Mouse (Mus musculus) kidney, adult 8-10 months (tissue): ENCODE measurements around the gene Rack1.
"Not testable (repeated sequence)": the region's sequence is repeated elsewhere in the genome, so short reads cannot be mapped to it uniquely, and the experiment has no call there.

ENCODE experiments used
- DNase-seq, 2 experiments: peaks; one replicate each; pipeline ENCODE4 v3.0.0; 2022

Gene Rack1

GRCm38 (mm10) chr11:48819614-48820307 lies 19.6 kb downstream of the Rack1 start:
- no peak for DNase-seq

- no peak for DNase-seq
These were observed 20.2 kb downstream of the Rack1 start for GRCm38 (mm10) chr11:48820308-48820674.

GRCm38 (mm10) chr11:48821299-48821698 lies 21.2 kb downstream of the Rack1 start:
- DNase-seq: not testable (repeated sequence)

- no peak for DNase-seq
These were observed 22.8 kb downstream of the Rack1 start for GRCm38 (mm10) chr11:48822768-48823512.

- DNase-seq: peak in 1 of 2 experiments; percentile 60
These were observed 23.4 kb downstream of the Rack1 start for GRCm38 (mm10) chr11:48823536-48823972.

GRCm38 (mm10) chr11:48824311-48824830 lies 24.2 kb downstream of the Rack1 start:
- no peak for DNase-seq

- DNase-seq: not testable (repeated sequence)
These were observed 26.0 kb downstream of the Rack1 start, which contains the start of the genes Trim7 and Gm12184 for GRCm38 (mm10) chr11:48825979-48826751. Gene Trim7, plus strand, starts transcription at chr11:48826140. Gene Gm12184, minus strand, starts transcription at chr11:48826655.

GRCm38 (mm10) chr11:48826752-48827096 lies 26.6 kb downstream of the Rack1 start:
- DNase-seq: no peak

GRCm38 (mm10) chr11:48827926-48828325 lies 27.8 kb downstream of the Rack1 start:
- DNase-seq: no peak

- DNase-seq: no peak
These were observed 30.1 kb downstream of the Rack1 start for GRCm38 (mm10) chr11:48830279-48830678.

GRCm38 (mm10) chr11:48831273-48831672 lies 31.1 kb downstream of the Rack1 start:
- no peak for DNase-seq

GRCm38 (mm10) chr11:48833078-48833730 lies 33.1 kb downstream of the Rack1 start:
- no peak for DNase-seq

GRCm38 (mm10) chr11:48833731-48834639 lies 33.9 kb downstream of the Rack1 start:
- peak; percentile 88 to 94 for DNase-seq

- no peak for DNase-seq
These were observed 35.8 kb downstream of the Rack1 start for GRCm38 (mm10) chr11:48835923-48836322.

GRCm38 (mm10) chr11:48836990-48837309 lies 36.8 kb downstream of the Rack1 start:
- DNase-seq: peak; percentile 83 to 84

- peak in 1 of 2 experiments; percentile 85 for DNase-seq
These were observed 37.4 kb downstream of the Rack1 start for GRCm38 (mm10) chr11:48837310-48838180.

- DNase-seq: peak; percentile 71 to 72
These were observed 38.2 kb downstream of the Rack1 start for GRCm38 (mm10) chr11:48838181-48838797.

- DNase-seq: no peak
These were observed 38.9 kb downstream of the Rack1 start for GRCm38 (mm10) chr11:48838879-48839680.

- peak; percentile 69 to 79 for DNase-seq
These were observed 40.7 kb downstream of the Rack1 start for GRCm38 (mm10) chr11:48840805-48841204.
